Mouse (Mus musculus): ENCODE results near the gene A930009A15Rik. TPM values are rescaled to one million over a fixed set of nuclear protein-coding genes. Genes with fewer than 3 reads are reported as not detected.

The A930009A15Rik gene
- total RNA-seq, 2 experiments from 2014 or later, result 0.54 to 0.75 TPM

Other genes starting within 250 kb of the A930009A15Rik start
- 10 to 100 TPM; 43.4 to 46.8 TPM for gene Tmem19, start 207.5 kb upstream of the A930009A15Rik start, total RNA-seq (2021)
- 10 to 100 TPM; 13.0 to 14.8 TPM for gene Thap2, start 185.5 kb upstream of the A930009A15Rik start, total RNA-seq (2021)
- gene Zfc3h1, start 185.0 kb upstream of the A930009A15Rik start, total RNA-seq (2021), result 10 to 100 TPM; 42.7 to 56.7 TPM
- 1 to 10 TPM; 1.8 to 2.9 TPM for gene Lgr5, start 17.8 kb downstream of the A930009A15Rik start, total RNA-seq (2021)
- under 1 TPM; 0.30 to 0.47 TPM for gene Tspan8, start 246.8 kb downstream of the A930009A15Rik start, total RNA-seq (2021)